Mouse (Mus musculus) lung, embryonic 14.5 days (tissue): ENCODE measurements at regions not wholly inside any gene's neighbourhood (a gene's known extent, or its start where the extent isn't known, plus 50 kb on each side); places are given as distances from the start of the nearest gene placed in this dataset.

Experiments used
- ATAC-seq: fragments of 200-750 bp; cut with Nextera tagmentation; 2 replicates; pipeline ENCODE4 v1.8.0; 2017; ENCODE audit warnings: mild to moderate bottlenecking, moderate TSS enrichment, moderate library complexity; ENCODE audit not compliant: insufficient read depth
- DNase-seq: peaks from one replicate; pipeline ENCODE4 v3.0.0-alpha.2; 2015
- H3K27ac ChIP-seq: fragments of 300-500 bp; sonication (generic); 2 replicates; pipeline ENCODE4 v1.5.1; 2014; ENCODE audit warnings: low read depth, mild to moderate bottlenecking, moderate library complexity
- H3K27me3 ChIP-seq: fragments of 300-500 bp; sonication (generic); 2 replicates; pipeline ENCODE4 v1.6.1; 2014; ENCODE audit warnings: low read length, control low read depth; ENCODE audit not compliant: insufficient read depth
- H3K36me3 ChIP-seq: fragments of 300-500 bp; sonication (generic); 2 replicates; pipeline ENCODE4 v1.6.1; 2014; ENCODE audit warnings: control low read depth; ENCODE audit not compliant: insufficient read depth
- H3K4me1 ChIP-seq: fragments of 300-500 bp; sonication (generic); 2 replicates; pipeline ENCODE4 v1.6.1; 2014; ENCODE audit warnings: antibody characterized with exemption, control low read depth; ENCODE audit not compliant: insufficient read depth
- H3K4me2 ChIP-seq: fragments of 300-500 bp; sonication (generic); 2 replicates; pipeline ENCODE4 v1.6.1; 2014; ENCODE audit warnings: mild to moderate bottlenecking
- H3K4me3 ChIP-seq: fragments of 300-500 bp; sonication (generic); 2 replicates; pipeline ENCODE4 v1.5.1; 2014; ENCODE audit warnings: low read depth, low read length
- H3K9ac ChIP-seq: fragments of 300-500 bp; sonication (generic); 2 replicates; pipeline ENCODE4 v1.6.1; 2014
- H3K9me3 ChIP-seq: fragments of 300-500 bp; sonication (generic); 2 replicates; pipeline ENCODE4 v1.6.1; 2016; ENCODE audit warnings: low read depth, low read length, control low read depth
- CTCF ChIP-seq: IDR thresholded peaks from 2 replicates; pipeline ENCODE4 v1.5.1; 2016; ENCODE audit warnings: antibody characterized with exemption, low read depth
- WGBS: fragments of 180-500 bp; shearing (Covaris S2); extraction: QIAGEN DNeasy Blood & Tissue Kit; methylation state at CpG from one replicate; pipeline ENCODE4 v1.1.7; 2014; 5-methylcytosine and 5-hydroxymethylcytosine counted together

DNA sequence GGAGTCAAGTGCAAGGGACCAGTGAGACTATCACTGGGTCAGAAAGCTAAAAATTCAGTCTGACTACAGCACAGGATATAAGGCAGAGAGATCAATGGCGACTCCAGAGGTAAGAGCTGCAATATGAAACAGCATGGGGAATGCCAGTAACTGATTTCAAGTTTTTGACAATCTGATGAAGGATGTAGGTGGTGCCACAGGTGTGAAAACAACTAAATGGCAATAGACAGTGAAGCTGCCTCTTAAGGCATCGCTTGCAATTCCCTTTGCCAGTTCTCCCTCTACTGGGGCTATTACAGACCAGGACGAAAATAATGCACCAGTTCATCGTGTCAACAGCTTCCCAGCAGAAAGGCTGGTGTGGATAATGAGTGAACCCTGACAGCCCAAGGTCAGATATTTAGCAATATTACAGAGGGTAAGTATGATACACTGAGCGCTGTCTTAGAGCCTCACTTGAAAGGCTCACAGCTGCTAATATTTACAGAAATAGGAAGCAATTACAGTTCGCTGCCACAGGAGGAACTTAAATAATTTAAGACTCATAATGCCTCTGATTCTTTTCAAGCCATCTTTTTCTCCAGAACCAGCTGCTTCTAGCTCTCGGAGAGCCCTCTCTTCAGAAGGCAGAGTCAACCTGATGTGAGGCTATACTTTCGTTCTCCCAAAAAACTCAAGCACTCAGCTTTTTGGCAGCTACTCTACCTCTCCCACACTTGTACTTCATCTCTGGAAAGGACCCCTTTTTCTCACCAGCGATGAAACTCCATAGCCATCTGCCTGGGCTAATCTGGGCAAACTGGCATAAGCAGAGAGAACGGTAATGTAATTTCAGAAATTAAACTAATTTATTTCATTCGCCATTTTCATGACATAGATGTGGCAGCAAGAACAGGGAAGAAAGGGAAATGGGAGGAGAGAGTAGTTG lies 139.9 kb downstream of the Mat2b start:
- Histone ChIP-seq H3K36me3 (no peaks in the 10 kb centered on the region), H3K9ac (no peak overlapping the region), H3K4me3 (no peak overlapping the region), H3K4me1 (no peaks in the 10 kb centered on the region), H3K27me3 (no peaks in the 10 kb centered on the region), H3K27ac (no peak overlapping the region), H3K4me2 (no peak overlapping the region), H3K9me3 (no peaks in the 10 kb centered on the region)
- DNase-seq, result no peak
- TF ChIP-seq CTCF, result no peak
- WGBS, result 60% methylated on average over 11 of the region's 11 CpGs
- no peak for ATAC-seq

DNA sequence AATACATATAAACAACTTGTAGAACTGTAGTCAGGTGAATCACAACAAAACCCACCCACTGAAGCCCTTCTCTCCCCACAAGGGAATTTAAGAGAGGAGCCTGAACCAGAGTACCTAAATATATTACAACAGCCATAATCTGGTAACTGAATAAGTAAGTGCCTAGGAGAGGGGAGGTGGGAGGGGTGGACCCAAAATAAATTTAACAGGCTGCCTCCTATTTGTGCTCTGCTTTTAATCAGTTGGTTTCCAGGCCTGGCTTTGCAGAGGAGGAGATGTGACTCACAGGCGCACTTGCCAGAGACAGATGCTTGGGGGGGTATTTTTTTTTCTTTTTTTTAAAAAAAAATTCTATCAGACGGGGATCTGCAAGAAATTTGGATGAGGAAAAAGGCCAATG lies 142.9 kb downstream of the Mat2b start:
- no peaks in the 10 kb centered on the region for H3K36me3 ChIP-seq
- 73% methylated on average over 2 of the region's 2 CpGs for WGBS
- TF ChIP-seq CTCF, result no peak
- no peak for ATAC-seq
- no peak overlapping the region for H3K4me3 ChIP-seq
- no peak overlapping the region for H3K27ac ChIP-seq
- no peaks in the 10 kb centered on the region for H3K4me1 ChIP-seq
- H3K4me2 ChIP-seq, result no peak overlapping the region
- no peak overlapping the region for H3K9ac ChIP-seq
- no peaks in the 10 kb centered on the region for H3K9me3 ChIP-seq
- no peaks in the 10 kb centered on the region for H3K27me3 ChIP-seq
- no peak for DNase-seq

DNA sequence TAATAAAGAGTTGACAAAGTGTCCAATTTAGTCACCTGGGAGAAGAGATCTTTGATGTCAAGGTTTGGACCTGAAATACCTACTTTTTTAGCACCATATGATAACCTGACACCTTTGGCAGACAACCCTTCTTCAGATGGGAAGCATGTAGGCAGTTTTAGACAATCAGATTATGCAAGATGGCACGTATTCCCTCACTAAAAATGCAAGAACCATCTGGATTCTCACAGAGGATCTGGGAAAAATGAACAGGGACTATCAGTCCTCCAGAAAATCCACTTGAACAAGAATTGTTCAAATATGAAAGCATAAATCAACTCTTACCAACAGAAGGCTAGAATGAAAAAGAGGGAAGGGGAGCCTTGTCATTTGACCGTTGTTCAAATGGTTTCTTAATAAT lies 148.4 kb downstream of the Mat2b start:
- no peak for TF ChIP-seq CTCF
- no peak overlapping the region for H3K4me2 ChIP-seq
- H3K9me3 ChIP-seq, result no peaks in the 10 kb centered on the region
- H3K9ac ChIP-seq, result no peak overlapping the region
- no peak overlapping the region for H3K27ac ChIP-seq
- WGBS, result 77% methylated on average over 2 of the region's 2 CpGs
- H3K4me1 ChIP-seq, result no peaks in the 10 kb centered on the region
- H3K36me3 ChIP-seq, result no peaks in the 10 kb centered on the region
- no peak for DNase-seq
- no peak overlapping the region for H3K4me3 ChIP-seq
- ATAC-seq, result no peak
- no peaks in the 10 kb centered on the region for H3K27me3 ChIP-seq

DNA sequence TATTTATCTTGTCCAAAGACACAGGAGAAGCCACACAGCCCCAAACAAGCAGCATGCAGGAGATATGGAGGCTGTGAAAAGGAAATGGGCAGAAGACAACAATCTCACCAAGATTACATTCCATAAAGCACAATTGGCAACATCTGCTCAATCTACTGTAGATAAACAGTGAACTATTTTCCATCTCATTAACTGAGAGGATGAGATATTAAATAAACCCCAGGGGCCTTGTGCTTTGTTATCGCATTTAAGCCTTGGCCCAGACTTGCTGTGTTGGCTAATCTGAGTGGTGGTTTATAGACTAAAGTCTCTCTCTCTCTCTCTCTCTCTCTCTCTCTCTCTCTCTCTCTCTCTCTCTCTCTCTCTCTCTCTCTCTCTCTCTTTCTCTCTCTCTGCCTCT lies 149.5 kb downstream of the Mat2b start:
- H3K27ac ChIP-seq, result no peak overlapping the region
- WGBS, result 68% methylated on average over 1 of the region's 1 CpGs
- no peak for TF ChIP-seq CTCF
- ATAC-seq (no peak), DNase-seq (no peak)
- no peaks in the 10 kb centered on the region for H3K36me3 ChIP-seq
- no peak overlapping the region for H3K4me3 ChIP-seq
- H3K9ac ChIP-seq, result no peak overlapping the region
- no peaks in the 10 kb centered on the region for H3K4me1 ChIP-seq
- H3K4me2 ChIP-seq, result no peak overlapping the region
- no peaks in the 10 kb centered on the region for H3K27me3 ChIP-seq
- H3K9me3 ChIP-seq, result no peaks in the 10 kb centered on the region

DNA sequence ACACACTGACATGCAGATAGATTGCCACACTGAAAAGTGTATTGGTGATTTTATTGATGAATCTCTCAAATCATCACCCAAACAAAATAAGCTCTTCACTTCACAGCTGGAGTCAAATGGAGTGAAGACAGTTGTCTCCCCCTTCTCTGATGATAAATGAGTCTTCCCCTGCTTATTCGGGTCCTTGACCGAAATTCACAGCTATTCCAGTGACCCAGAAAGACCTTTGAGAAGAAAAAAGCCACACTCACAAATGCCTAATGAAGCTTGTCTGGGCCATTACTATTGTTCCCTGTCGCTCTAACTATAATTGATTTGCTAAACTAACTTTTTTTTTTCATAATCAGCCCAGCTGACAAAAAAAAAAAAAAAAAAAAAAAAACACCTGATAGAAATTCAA lies 154.8 kb downstream of the Mat2b start:
- Histone ChIP-seq H3K27me3 (no peaks in the 10 kb centered on the region), H3K27ac (no peak overlapping the region), H3K9me3 (no peaks in the 10 kb centered on the region), H3K4me1 (no peaks in the 10 kb centered on the region), H3K4me3 (no peak overlapping the region), H3K36me3 (no peaks in the 10 kb centered on the region), H3K4me2 (no peak overlapping the region), H3K9ac (no peak overlapping the region)
- TF ChIP-seq CTCF, result no peak
- DNase-seq (no peak), ATAC-seq (no peak)
- WGBS, result 39% methylated on average over 3 of the region's 3 CpGs

DNA sequence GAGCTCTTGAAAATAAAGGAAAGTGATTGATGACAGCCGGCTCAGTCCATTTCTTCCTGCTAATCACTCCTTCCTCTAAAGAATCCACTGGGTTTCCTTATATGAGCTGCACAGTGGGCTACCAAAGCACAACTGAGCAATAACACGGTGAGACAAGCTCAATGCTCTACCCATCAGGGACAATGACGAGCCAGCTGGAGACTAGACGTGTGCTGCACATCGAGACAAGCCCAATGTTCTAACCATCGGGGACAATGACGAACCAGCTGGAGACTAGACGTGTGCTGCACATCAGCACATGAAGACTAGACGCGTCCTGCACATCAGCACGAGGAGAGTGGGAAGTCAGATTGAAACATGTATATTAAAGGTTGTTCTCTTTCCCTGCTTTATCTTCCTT lies 155.2 kb downstream of the Mat2b start:
- H3K36me3 ChIP-seq, result no peaks in the 10 kb centered on the region
- H3K27me3 ChIP-seq, result no peaks in the 10 kb centered on the region
- H3K9me3 ChIP-seq, result no peaks in the 10 kb centered on the region
- no peaks in the 10 kb centered on the region for H3K4me1 ChIP-seq
- no peak overlapping the region for H3K9ac ChIP-seq
- H3K4me3 ChIP-seq, result no peak overlapping the region
- 65% methylated on average over 11 of the region's 11 CpGs for WGBS
- H3K27ac ChIP-seq, result no peak overlapping the region
- TF ChIP-seq CTCF, result no peak
- no peak for DNase-seq
- no peak overlapping the region for H3K4me2 ChIP-seq
- no peak for ATAC-seq

GRCm38 (mm10) chr11:40536236-40536765 lies 158.7 kb downstream of the Mat2b start:
- Histone ChIP-seq H3K4me2 (no peak overlapping the region), H3K27me3 (no peaks in the 10 kb centered on the region), H3K36me3 (no peaks in the 10 kb centered on the region), H3K4me3 (no peak overlapping the region), H3K4me1 (no peaks in the 10 kb centered on the region), H3K9ac (no peak overlapping the region), H3K27ac (no peak overlapping the region), H3K9me3 (no peaks in the 10 kb centered on the region)
- WGBS, result 75% methylated on average over 14 of the region's 14 CpGs
- TF ChIP-seq CTCF, result no peak
- ATAC-seq (no peak), DNase-seq (no peak)
